Mouse (Mus musculus): ENCODE measurements around the gene Gnl2. TPM values are rescaled to one million over a fixed set of nuclear protein-coding genes. Genes with fewer than 3 reads are reported as not detected.

Gnl2 gene
- total RNA-seq, 1 experiment, result 77.8 TPM

- H3K36me3 ChIP-seq (ENCODE audit: control insufficient read depth, insufficient read depth, low read length, poor library complexity, severe bottlenecking), result no peaks in the 10 kb centered on the region
- no peaks in the 10 kb centered on the region for H3K9me3 ChIP-seq (ENCODE audit: control insufficient read depth, insufficient read depth, low read depth, low read length)
- H3K9ac ChIP-seq (ENCODE audit: insufficient read depth, low read depth, low read length, poor library complexity, severe bottlenecking), result peak overlapping the region; percentile 44; the same call in 1 of the 2 replicates
- no peak overlapping the region; the same call in 1 of the 2 replicates for H3K27ac ChIP-seq (ENCODE audit: insufficient read depth, low read depth, low read length, poor library complexity, severe bottlenecking)
- H3K4me3 ChIP-seq (ENCODE audit: insufficient read depth in 1 of 2, low read depth in 1 of 2, low read length in 2 of 2, poor library complexity in 1 of 2, severe bottlenecking in 1 of 2), result peak overlapping the region; percentile 34 to 55
- peaks cover 2 to 17% of the 10 kb centered on the region in 2 experiments; a peak in 2 of 4 replicates for H3K4me1 ChIP-seq (ENCODE audit: control insufficient read depth in 2 of 2, insufficient read depth in 2 of 2, low read length in 2 of 2, poor library complexity in 1 of 2)
- TF ChIP-seq MAFK (IDR thresholded peaks at IDR 0.05; ENCODE audit: insufficient read depth, low read depth, low read length) (0 out of 2 replicates have a peak, but pooled peaks have one; percentile 4), CHD2 (IDR thresholded peaks at IDR 0.05; ENCODE audit: low read depth, low read length) (no peak), HCFC1 (IDR thresholded peaks at IDR 0.05; ENCODE audit: borderline replicate concordance, insufficient read depth, low read length) (no peak), ZNF384 (IDR thresholded peaks at IDR 0.05; ENCODE audit: low read depth, low read length) (no peak), ZC3H11A (IDR thresholded peaks at IDR 0.05; ENCODE audit: borderline replicate concordance, low read depth, low read length) (no peak)
- DNase-seq (ENCODE audit: low read depth, low spot score), result no peak
- in situ Hi-C loops (cut with MboI; ENCODE audit: low sequenced_read_pairs in 2 of 2, unreplicated experiment in 2 of 2), result no loop called here
Observed at GRCm38 (mm10) chr4:124990325-124990724, 26.1 kb upstream of the Gnl2 start.

- in situ Hi-C loops (cut with MboI; ENCODE audit: low sequenced_read_pairs in 2 of 2, unreplicated experiment in 2 of 2), result no loop called here
- H3K27ac ChIP-seq (ENCODE audit: insufficient read depth, low read depth, low read length, poor library complexity, severe bottlenecking), result no peak overlapping the region
- no peak overlapping the region for H3K9ac ChIP-seq (ENCODE audit: insufficient read depth, low read depth, low read length, poor library complexity, severe bottlenecking)
- H3K9me3 ChIP-seq (ENCODE audit: control insufficient read depth, insufficient read depth, low read depth, low read length), result no peaks in the 10 kb centered on the region
- no peak for DNase-seq (ENCODE audit: low read depth, low spot score)
- TF ChIP-seq ZNF384 (IDR thresholded peaks at IDR 0.05; ENCODE audit: low read depth, low read length) (no peak), CHD2 (IDR thresholded peaks at IDR 0.05; ENCODE audit: low read depth, low read length) (no peak), ZC3H11A (IDR thresholded peaks at IDR 0.05; ENCODE audit: borderline replicate concordance, low read depth, low read length) (no peak), MAFK (IDR thresholded peaks at IDR 0.05; ENCODE audit: insufficient read depth, low read depth, low read length) (no peak), HCFC1 (IDR thresholded peaks at IDR 0.05; ENCODE audit: borderline replicate concordance, insufficient read depth, low read length) (no peak)
- H3K4me1 ChIP-seq (ENCODE audit: control insufficient read depth in 2 of 2, insufficient read depth in 2 of 2, low read length in 2 of 2, poor library complexity in 1 of 2), result no peaks in the 10 kb centered on the region; a peak in 1 of 4 replicates
- H3K4me3 ChIP-seq (ENCODE audit: insufficient read depth in 1 of 2, low read depth in 1 of 2, low read length in 2 of 2, poor library complexity in 1 of 2, severe bottlenecking in 1 of 2), result no peak overlapping the region
- H3K36me3 ChIP-seq (ENCODE audit: control insufficient read depth, insufficient read depth, low read length, poor library complexity, severe bottlenecking), result no peaks in the 10 kb centered on the region
Observed at GRCm38 (mm10) chr4:124997479-124998147, 18.8 kb upstream of the Gnl2 start.

- Histone ChIP-seq H3K4me1 (ENCODE audit: control insufficient read depth in 2 of 2, insufficient read depth in 2 of 2, low read length in 2 of 2, poor library complexity in 1 of 2) (no peaks in the 10 kb centered on the region; a peak in 1 of 4 replicates), H3K4me3 (ENCODE audit: insufficient read depth in 1 of 2, low read depth in 1 of 2, low read length in 2 of 2, poor library complexity in 1 of 2, severe bottlenecking in 1 of 2) (no peak overlapping the region), H3K9me3 (ENCODE audit: control insufficient read depth, insufficient read depth, low read depth, low read length) (no peaks in the 10 kb centered on the region), H3K36me3 (ENCODE audit: control insufficient read depth, insufficient read depth, low read length, poor library complexity, severe bottlenecking) (no peaks in the 10 kb centered on the region), H3K27ac (ENCODE audit: insufficient read depth, low read depth, low read length, poor library complexity, severe bottlenecking) (no peak overlapping the region), H3K9ac (ENCODE audit: insufficient read depth, low read depth, low read length, poor library complexity, severe bottlenecking) (no peak overlapping the region)
- TF ChIP-seq CHD2 (IDR thresholded peaks at IDR 0.05; ENCODE audit: low read depth, low read length) (no peak), HCFC1 (IDR thresholded peaks at IDR 0.05; ENCODE audit: borderline replicate concordance, insufficient read depth, low read length) (no peak), MAFK (IDR thresholded peaks at IDR 0.05; ENCODE audit: insufficient read depth, low read depth, low read length) (no peak), ZC3H11A (IDR thresholded peaks at IDR 0.05; ENCODE audit: borderline replicate concordance, low read depth, low read length) (no peak), ZNF384 (IDR thresholded peaks at IDR 0.05; ENCODE audit: low read depth, low read length) (no peak)
- DNase-seq (ENCODE audit: low read depth, low spot score), result no peak
- in situ Hi-C loops (cut with MboI; ENCODE audit: low sequenced_read_pairs in 2 of 2, unreplicated experiment in 2 of 2), result no loop called here
Observed at GRCm38 (mm10) chr4:124999548-124999947, 16.8 kb upstream of the Gnl2 start.

- no peak overlapping the region for H3K4me3 ChIP-seq (ENCODE audit: insufficient read depth in 1 of 2, low read depth in 1 of 2, low read length in 2 of 2, poor library complexity in 1 of 2, severe bottlenecking in 1 of 2)
- DNase-seq (ENCODE audit: low read depth, low spot score), result no peak
- H3K9ac ChIP-seq (ENCODE audit: insufficient read depth, low read depth, low read length, poor library complexity, severe bottlenecking), result no peak overlapping the region
- TF ChIP-seq ZNF384 (IDR thresholded peaks at IDR 0.05; ENCODE audit: low read depth, low read length), result no peak
- no peak for TF ChIP-seq MAFK (IDR thresholded peaks at IDR 0.05; ENCODE audit: insufficient read depth, low read depth, low read length)
- no peak for TF ChIP-seq CHD2 (IDR thresholded peaks at IDR 0.05; ENCODE audit: low read depth, low read length)
- no peak for TF ChIP-seq HCFC1 (IDR thresholded peaks at IDR 0.05; ENCODE audit: borderline replicate concordance, insufficient read depth, low read length)
- TF ChIP-seq ZC3H11A (IDR thresholded peaks at IDR 0.05; ENCODE audit: borderline replicate concordance, low read depth, low read length), result no peak
- H3K27ac ChIP-seq (ENCODE audit: insufficient read depth, low read depth, low read length, poor library complexity, severe bottlenecking), result no peak overlapping the region
- in situ Hi-C loops (cut with MboI; ENCODE audit: low sequenced_read_pairs in 2 of 2, unreplicated experiment in 2 of 2), result no loop called here
- H3K9me3 ChIP-seq (ENCODE audit: control insufficient read depth, insufficient read depth, low read depth, low read length), result no peaks in the 10 kb centered on the region
- H3K36me3 ChIP-seq (ENCODE audit: control insufficient read depth, insufficient read depth, low read length, poor library complexity, severe bottlenecking), result no peaks in the 10 kb centered on the region
- H3K4me1 ChIP-seq (ENCODE audit: control insufficient read depth in 2 of 2, insufficient read depth in 2 of 2, low read length in 2 of 2, poor library complexity in 1 of 2), result peaks cover 0 to 3% of the 10 kb centered on the region in 2 experiments; a peak in 1 of 4 replicates
Observed at GRCm38 (mm10) chr4:125002978-125003377, 13.4 kb upstream of the Gnl2 start.
